Mouse (Mus musculus): ENCODE measurements around the gene Uhmk1. TPM values are rescaled to one million over a fixed set of nuclear protein-coding genes. Genes with fewer than 3 reads are reported as not detected.

Uhmk1 gene
- polyA plus RNA-seq, 1 experiment from 2014 or later = 6.0 TPM

DNA sequence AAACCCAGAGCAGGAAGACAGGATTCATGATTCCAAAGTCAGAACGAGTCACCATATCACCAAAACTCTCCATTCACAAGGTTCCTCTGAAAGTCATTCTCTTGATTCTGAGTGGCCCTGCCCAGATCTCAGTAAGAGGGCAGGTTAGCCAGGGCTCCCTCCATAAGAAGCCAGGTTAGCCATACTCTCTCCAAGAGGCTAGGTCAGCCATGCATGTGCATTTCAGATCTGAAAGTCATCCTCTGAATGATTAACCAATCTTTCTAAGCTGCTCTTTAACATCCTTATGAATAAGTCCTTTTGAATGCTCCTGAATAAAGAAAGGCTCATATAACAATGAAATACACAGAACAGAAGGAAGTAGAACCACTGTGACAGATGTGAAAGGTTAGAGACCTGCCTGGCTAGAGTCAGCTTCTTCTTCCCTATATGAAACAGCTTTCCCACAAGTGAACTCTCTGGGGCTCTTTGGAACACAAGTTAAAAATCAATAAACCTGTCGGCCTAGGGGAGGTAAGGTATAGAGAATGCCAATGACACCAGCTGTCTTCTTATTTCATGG, 51.1 kb downstream of the Uhmk1 start:
- Histone ChIP-seq H3K4me3 (ENCODE audit: low read depth, low read length) (no peak overlapping the region), H3K36me3 (ENCODE audit: control insufficient read depth, insufficient read depth) (peaks cover 8% of the 10 kb centered on the region), H3K4me1 (ENCODE audit: control insufficient read depth, low read depth, low read length) (peaks cover 8% of the 10 kb centered on the region), H3K27ac (ENCODE audit: low read length) (no peak overlapping the region; the same call in 1 of the 2 replicates), H3K9ac (ENCODE audit: low read depth, low read length) (no peak overlapping the region), H3K9me3 (replicated peaks; ENCODE audit: control insufficient read depth, low read length) (no peaks in the 10 kb centered on the region), H3K27me3 (ENCODE audit: control insufficient read depth, insufficient read depth, low read depth, low read length) (no peaks in the 10 kb centered on the region), H3K4me2 (ENCODE audit: low read depth, low read length) (no peak overlapping the region)
- 67% methylated on average over 2 of the region's 2 CpGs for WGBS (ENCODE audit: insufficient replicate concordance)
- no peak for ATAC-seq (ENCODE audit: low read depth)

DNA sequence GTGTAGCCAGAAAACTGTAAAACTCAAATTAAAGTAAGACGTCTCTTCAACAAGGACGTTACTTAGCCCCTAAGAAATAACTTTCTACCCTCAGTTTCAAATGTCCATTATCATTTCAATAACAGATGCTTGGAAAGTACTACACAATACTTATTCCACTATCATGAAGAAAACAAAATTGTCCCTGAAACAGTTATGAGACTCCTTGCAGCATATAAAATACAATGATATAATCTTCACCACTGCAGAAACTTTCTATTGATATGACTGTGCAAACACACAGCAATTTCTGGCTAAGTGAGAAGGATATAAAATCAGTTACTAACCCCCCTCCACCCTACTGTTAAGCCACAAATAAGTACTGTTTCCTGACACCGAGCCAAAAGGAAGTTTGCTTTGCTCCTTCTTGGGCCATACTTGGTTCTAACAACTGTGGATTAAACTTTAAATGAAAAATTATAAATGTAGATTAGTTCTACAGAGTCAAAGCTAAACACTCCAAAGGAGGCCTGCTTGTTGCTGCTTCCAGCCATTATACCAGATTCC, 51.7 kb downstream of the Uhmk1 start:
- Histone ChIP-seq H3K27ac (ENCODE audit: low read length) (no peak overlapping the region), H3K9ac (ENCODE audit: low read depth, low read length) (no peak overlapping the region), H3K9me3 (replicated peaks; ENCODE audit: control insufficient read depth, low read length) (no peaks in the 10 kb centered on the region), H3K27me3 (ENCODE audit: control insufficient read depth, insufficient read depth, low read depth, low read length) (no peaks in the 10 kb centered on the region), H3K36me3 (ENCODE audit: control insufficient read depth, insufficient read depth) (peaks cover 10% of the 10 kb centered on the region), H3K4me2 (ENCODE audit: low read depth, low read length) (no peak overlapping the region), H3K4me1 (ENCODE audit: control insufficient read depth, low read depth, low read length) (peaks cover 8% of the 10 kb centered on the region), H3K4me3 (ENCODE audit: low read depth, low read length) (no peak overlapping the region)
- no peak for ATAC-seq (ENCODE audit: low read depth)
- 38% methylated on average over 3 of the region's 3 CpGs for WGBS (ENCODE audit: insufficient replicate concordance)

DNA sequence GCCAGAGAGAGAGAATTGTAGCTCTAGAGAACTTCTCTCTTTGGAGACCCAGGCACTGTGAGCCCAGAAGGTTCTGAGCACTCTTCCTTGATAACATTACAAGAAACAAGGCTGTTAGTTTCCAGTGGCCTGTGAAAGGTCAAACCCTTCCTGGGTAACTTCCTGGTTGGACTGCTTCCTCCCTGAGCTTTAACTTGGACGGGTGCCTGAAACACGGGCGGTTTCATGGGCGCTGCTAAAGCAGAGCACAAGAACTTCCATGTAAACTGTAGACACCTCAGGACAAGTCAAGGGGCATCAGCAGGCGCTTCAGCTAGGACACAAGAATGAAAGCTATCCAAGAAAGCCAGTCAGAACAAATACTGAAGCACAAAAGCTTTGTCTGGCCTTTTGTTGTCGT, 53.3 kb downstream of the Uhmk1 start:
- Histone ChIP-seq H3K4me2 (ENCODE audit: low read depth, low read length) (no peak overlapping the region), H3K9ac (ENCODE audit: low read depth, low read length) (no peak overlapping the region), H3K9me3 (replicated peaks; ENCODE audit: control insufficient read depth, low read length) (no peaks in the 10 kb centered on the region), H3K27ac (ENCODE audit: low read length) (no peak overlapping the region), H3K4me1 (ENCODE audit: control insufficient read depth, low read depth, low read length) (peaks cover 8% of the 10 kb centered on the region), H3K36me3 (ENCODE audit: control insufficient read depth, insufficient read depth) (peaks cover 13% of the 10 kb centered on the region), H3K27me3 (ENCODE audit: control insufficient read depth, insufficient read depth, low read depth, low read length) (no peaks in the 10 kb centered on the region), H3K4me3 (ENCODE audit: low read depth, low read length) (no peak overlapping the region)
- ATAC-seq (ENCODE audit: low read depth) = no peak
- WGBS (ENCODE audit: insufficient replicate concordance) = 64% methylated on average over 6 of the region's 6 CpGs

DNA sequence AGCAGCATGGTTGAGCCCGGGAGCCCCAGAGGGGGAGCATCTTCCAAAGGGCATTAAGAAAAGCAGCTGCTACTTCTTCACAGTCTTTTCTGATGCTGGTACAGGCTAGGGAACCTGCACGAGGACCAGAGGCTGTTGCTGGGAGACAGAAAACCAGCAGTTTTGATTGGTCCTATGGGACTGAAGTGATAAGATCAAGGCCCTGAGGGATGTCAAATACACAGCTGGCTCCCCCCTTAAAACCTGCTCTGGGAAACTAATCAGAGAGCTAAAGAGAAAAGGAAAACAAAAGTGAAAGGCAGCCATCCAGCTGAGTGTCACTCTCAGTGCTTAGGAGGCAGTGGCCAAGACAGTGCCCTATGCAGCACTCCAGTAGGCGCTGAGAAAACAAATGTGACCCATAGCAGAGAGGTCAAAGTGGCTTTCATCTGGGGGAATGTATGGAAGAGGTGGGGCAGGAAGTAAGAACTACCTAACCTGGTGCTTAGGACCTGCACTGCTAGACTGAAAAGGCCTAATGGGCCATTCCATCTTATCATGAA, 54.7 kb downstream of the Uhmk1 start:
- no peak for ATAC-seq (ENCODE audit: low read depth)
- WGBS (ENCODE audit: insufficient replicate concordance) = 56% methylated on average over 3 of the region's 3 CpGs
- Histone ChIP-seq H3K9me3 (replicated peaks; ENCODE audit: control insufficient read depth, low read length) (no peaks in the 10 kb centered on the region), H3K4me1 (ENCODE audit: control insufficient read depth, low read depth, low read length) (peaks cover 8% of the 10 kb centered on the region), H3K36me3 (ENCODE audit: control insufficient read depth, insufficient read depth) (peaks cover 13% of the 10 kb centered on the region), H3K27ac (ENCODE audit: low read length) (no peak overlapping the region), H3K9ac (ENCODE audit: low read depth, low read length) (no peak overlapping the region), H3K4me3 (ENCODE audit: low read depth, low read length) (no peak overlapping the region), H3K4me2 (ENCODE audit: low read depth, low read length) (no peak overlapping the region), H3K27me3 (ENCODE audit: control insufficient read depth, insufficient read depth, low read depth, low read length) (no peaks in the 10 kb centered on the region)

DNA sequence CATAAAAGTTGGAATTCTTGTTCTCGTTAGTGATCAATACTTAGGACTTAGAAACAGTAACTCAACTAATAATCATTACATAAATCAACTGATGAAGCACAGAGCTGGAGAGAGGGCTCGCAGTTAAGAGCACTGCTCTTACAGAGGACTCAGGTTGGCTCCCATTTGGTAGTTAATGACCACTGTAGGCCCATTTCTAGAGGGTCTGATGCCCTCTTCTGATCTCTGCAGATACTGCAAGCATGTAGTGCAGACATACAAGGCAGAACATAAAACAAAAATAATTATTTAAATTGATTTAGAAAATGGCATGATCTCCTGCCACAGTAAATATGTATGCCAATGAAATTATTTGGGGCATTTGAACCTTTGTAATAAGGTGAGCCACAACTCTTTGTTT, 55.5 kb downstream of the Uhmk1 start:
- Histone ChIP-seq H3K9ac (ENCODE audit: low read depth, low read length) (no peak overlapping the region), H3K27me3 (ENCODE audit: control insufficient read depth, insufficient read depth, low read depth, low read length) (no peaks in the 10 kb centered on the region), H3K9me3 (replicated peaks; ENCODE audit: control insufficient read depth, low read length) (no peaks in the 10 kb centered on the region), H3K36me3 (ENCODE audit: control insufficient read depth, insufficient read depth) (peaks cover 11% of the 10 kb centered on the region), H3K4me2 (ENCODE audit: low read depth, low read length) (no peak overlapping the region), H3K4me1 (ENCODE audit: control insufficient read depth, low read depth, low read length) (peaks cover 8% of the 10 kb centered on the region), H3K27ac (ENCODE audit: low read length) (no peak overlapping the region), H3K4me3 (ENCODE audit: low read depth, low read length) (no peak overlapping the region)
- WGBS (ENCODE audit: insufficient replicate concordance) = 87% methylated on average over 2 of the region's 2 CpGs
- ATAC-seq (ENCODE audit: low read depth) = no peak

DNA sequence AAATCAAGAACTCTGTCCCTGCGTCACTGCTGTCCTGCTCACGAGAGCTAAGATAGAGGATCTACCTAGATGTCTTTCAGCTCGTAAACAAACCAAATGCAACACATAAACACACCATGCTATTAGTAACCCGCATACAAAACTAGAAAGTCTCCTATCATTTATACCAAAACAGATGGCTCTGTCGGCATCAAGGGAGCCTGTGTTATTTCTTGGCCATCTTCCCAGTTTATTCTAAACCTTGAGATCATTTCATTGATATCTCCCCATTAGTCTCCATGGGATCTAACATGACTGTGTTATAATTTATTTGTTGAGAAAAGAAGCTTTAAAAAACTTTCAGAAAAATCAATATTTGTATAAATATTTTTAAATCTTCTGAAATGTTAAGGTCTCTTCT, 59.4 kb downstream of the Uhmk1 start:
- no peak for ATAC-seq (ENCODE audit: low read depth)
- peaks cover 11% of the 10 kb centered on the region for H3K36me3 ChIP-seq (ENCODE audit: control insufficient read depth, insufficient read depth)

DNA sequence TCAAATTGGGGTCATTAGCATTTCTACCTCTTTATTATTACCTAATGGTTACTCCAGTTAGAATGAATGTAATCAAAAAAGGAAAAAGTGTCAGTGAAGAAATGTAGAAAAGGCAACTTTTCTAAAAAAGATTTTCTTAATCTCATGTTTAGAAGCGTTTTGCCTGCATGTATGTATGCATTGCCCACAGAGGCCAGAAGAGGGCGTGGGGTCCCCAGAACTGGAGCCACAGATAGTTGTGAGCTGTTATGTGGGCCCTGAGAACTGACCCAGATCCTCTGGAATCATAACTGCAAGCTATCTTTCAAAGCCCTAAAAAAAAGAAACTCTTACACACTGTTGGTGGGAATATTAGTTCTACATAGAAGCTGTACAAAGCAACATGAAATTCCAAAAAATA, 59.9 kb downstream of the Uhmk1 start:
- ATAC-seq (ENCODE audit: low read depth) = no peak
- Histone ChIP-seq H3K4me2 (ENCODE audit: low read depth, low read length) (no peak overlapping the region), H3K4me1 (ENCODE audit: control insufficient read depth, low read depth, low read length) (no peaks in the 10 kb centered on the region), H3K27me3 (ENCODE audit: control insufficient read depth, insufficient read depth, low read depth, low read length) (no peaks in the 10 kb centered on the region), H3K9ac (ENCODE audit: low read depth, low read length) (no peak overlapping the region), H3K4me3 (ENCODE audit: low read depth, low read length) (no peak overlapping the region), H3K27ac (ENCODE audit: low read length) (no peak overlapping the region), H3K9me3 (replicated peaks; ENCODE audit: control insufficient read depth, low read length) (no peaks in the 10 kb centered on the region), H3K36me3 (ENCODE audit: control insufficient read depth, insufficient read depth) (peaks cover 11% of the 10 kb centered on the region)
- WGBS (ENCODE audit: insufficient replicate concordance) = 80% methylated on average over 2 of the region's 2 CpGs

More for the DNA sequence above, 59.4 kb downstream of the Uhmk1 start:
- Histone ChIP-seq H3K4me2 (ENCODE audit: low read depth, low read length) (no peak overlapping the region), H3K4me3 (ENCODE audit: low read depth, low read length) (no peak overlapping the region), H3K27ac (ENCODE audit: low read length) (no peak overlapping the region), H3K4me1 (ENCODE audit: control insufficient read depth, low read depth, low read length) (no peaks in the 10 kb centered on the region), H3K27me3 (ENCODE audit: control insufficient read depth, insufficient read depth, low read depth, low read length) (no peaks in the 10 kb centered on the region), H3K9me3 (replicated peaks; ENCODE audit: control insufficient read depth, low read length) (no peaks in the 10 kb centered on the region), H3K9ac (ENCODE audit: low read depth, low read length) (no peak overlapping the region)
- 79% methylated on average over 5 of the region's 5 CpGs for WGBS (ENCODE audit: insufficient replicate concordance)

DNA sequence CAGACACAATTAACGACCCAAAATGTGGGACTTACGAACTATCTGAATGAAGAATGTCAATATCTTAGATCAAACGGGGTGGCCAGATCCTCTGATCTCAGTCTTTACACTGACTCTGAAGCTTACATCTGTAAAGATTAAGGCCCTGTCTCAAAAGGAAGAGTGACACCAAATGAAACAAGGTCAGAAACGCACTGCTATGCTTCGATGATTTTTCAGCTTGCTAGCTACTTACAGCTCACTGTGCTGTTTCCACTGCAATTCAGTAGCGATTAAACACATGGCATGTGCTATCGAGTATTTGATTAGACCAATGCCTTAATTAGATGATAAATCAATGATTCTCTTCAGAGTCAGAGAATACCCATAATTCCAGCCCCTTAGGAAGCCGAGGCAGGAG, 61.2 kb downstream of the Uhmk1 start:
- Histone ChIP-seq H3K27ac (ENCODE audit: low read length) (no peak overlapping the region), H3K9ac (ENCODE audit: low read depth, low read length) (no peak overlapping the region), H3K4me2 (ENCODE audit: low read depth, low read length) (no peak overlapping the region), H3K4me1 (ENCODE audit: control insufficient read depth, low read depth, low read length) (peaks cover 2% of the 10 kb centered on the region), H3K9me3 (replicated peaks; ENCODE audit: control insufficient read depth, low read length) (no peaks in the 10 kb centered on the region), H3K4me3 (ENCODE audit: low read depth, low read length) (no peak overlapping the region), H3K36me3 (ENCODE audit: control insufficient read depth, insufficient read depth) (peaks cover 15% of the 10 kb centered on the region), H3K27me3 (ENCODE audit: control insufficient read depth, insufficient read depth, low read depth, low read length) (no peaks in the 10 kb centered on the region)
- no peak for ATAC-seq (ENCODE audit: low read depth)
- 86% methylated on average over 8 of the region's 8 CpGs for WGBS (ENCODE audit: insufficient replicate concordance)

DNA sequence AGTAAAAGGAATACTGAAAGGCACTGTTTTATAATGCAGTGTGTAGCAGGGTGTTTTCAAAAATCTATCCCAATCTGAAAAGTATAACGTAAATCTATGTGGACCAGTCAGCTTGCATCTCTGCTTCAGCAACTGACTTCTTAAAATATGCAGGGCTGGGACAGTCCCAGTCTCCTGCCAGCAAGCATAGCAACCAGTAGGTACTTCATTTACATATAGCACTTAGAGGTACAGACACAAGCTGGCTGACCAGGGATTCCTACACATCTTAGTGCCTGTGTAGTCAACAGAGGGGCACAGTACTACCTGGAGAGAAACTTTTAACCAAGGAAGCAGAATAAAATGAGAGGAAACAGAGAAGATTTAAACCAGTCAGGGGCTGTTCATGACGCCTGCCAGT, 62.6 kb downstream of the Uhmk1 start:
- 78% methylated on average over 2 of the region's 2 CpGs for WGBS (ENCODE audit: insufficient replicate concordance)
- H3K4me3 ChIP-seq (ENCODE audit: low read depth, low read length) = no peak overlapping the region
- no peak for ATAC-seq (ENCODE audit: low read depth)

More for the DNA sequence above, 62.6 kb downstream of the Uhmk1 start:
- Histone ChIP-seq H3K4me1 (ENCODE audit: control insufficient read depth, low read depth, low read length) (peaks cover 12% of the 10 kb centered on the region), H3K36me3 (ENCODE audit: control insufficient read depth, insufficient read depth) (peaks cover 14% of the 10 kb centered on the region), H3K4me2 (ENCODE audit: low read depth, low read length) (no peak overlapping the region), H3K27ac (ENCODE audit: low read length) (no peak overlapping the region), H3K9me3 (replicated peaks; ENCODE audit: control insufficient read depth, low read length) (no peaks in the 10 kb centered on the region), H3K27me3 (ENCODE audit: control insufficient read depth, insufficient read depth, low read depth, low read length) (no peaks in the 10 kb centered on the region), H3K9ac (ENCODE audit: low read depth, low read length) (no peak overlapping the region)
